Mouse (Mus musculus) CH12.LX (cell line): Measurements from ENCODE around the gene Zfp36. TPM values are rescaled to one million over a fixed set of nuclear protein-coding genes. Genes with fewer than 3 reads are reported as not detected.

ENCODE experiments used
- polyA plus RNA-seq: library from polyadenylated mRNA; unstranded; fragments of >175 nt; gene quantifications from 2 replicates; pipeline ENCODE4 v1.2.1, GENCODE M21; 2012; ENCODE audit warnings: low read depth; ENCODE audit not compliant: insufficient read length
- total RNA-seq, 2 experiments: library from RNA; depleted of rRNA; stranded (reverse); fragments of 300-350 nt in 1 of 2; fragments of >200 nt in 1 of 2; gene quantifications; 2 replicates each; pipeline ENCODE4 v1.2.3; 2012 to 2014

Zfp36 gene
- total and polyA plus RNA-seq, 3 experiments: 1.9 to 9.9 (median 2.8) TPM

Other genes starting within 250 kb of the Zfp36 start
- 180 and 214 TPM in 2 replicates for gene Fbl, start 210.5 kb downstream of the Zfp36 start, total RNA-seq (2012; rRNA removed)
- 140 and 151 TPM in 2 replicates for gene Fbl, start 210.5 kb downstream of the Zfp36 start, total RNA-seq (2014; rRNA removed)
- gene Fbl, start 210.5 kb downstream of the Zfp36 start, polyA plus RNA-seq: 426 and 516 TPM in 2 replicates
- gene Dyrk1b, start 200.8 kb downstream of the Zfp36 start, total RNA-seq (2012; rRNA removed): 0.47 and 0.67 TPM in 2 replicates
- 0.26 TPM in 1 of 2 replicates, not detected in the other for gene Dyrk1b, start 200.8 kb downstream of the Zfp36 start, total RNA-seq (2014; rRNA removed)
- 0.51 and 0.60 TPM in 2 replicates for gene Dyrk1b, start 200.8 kb downstream of the Zfp36 start, polyA plus RNA-seq
- not detected in 2 replicates for gene Eid2, start 112.4 kb downstream of the Zfp36 start, total RNA-seq (2012; rRNA removed)
- not detected in 2 replicates for gene Eid2, start 112.4 kb downstream of the Zfp36 start, total RNA-seq (2014; rRNA removed)
- not detected in 2 replicates for gene Eid2, start 112.4 kb downstream of the Zfp36 start, polyA plus RNA-seq
- 3.2 and 3.3 TPM in 2 replicates for gene Eid2b, start 102.5 kb downstream of the Zfp36 start, total RNA-seq (2012; rRNA removed)
- gene Eid2b, start 102.5 kb downstream of the Zfp36 start, total RNA-seq (2014; rRNA removed): 3.2 and 3.8 TPM in 2 replicates
- gene Eid2b, start 102.5 kb downstream of the Zfp36 start, polyA plus RNA-seq: 1.6 and 1.8 TPM in 2 replicates
- not detected in 2 replicates for gene Selenov, start 89.1 kb downstream of the Zfp36 start, total RNA-seq (2012; rRNA removed)
- gene Selenov, start 89.1 kb downstream of the Zfp36 start, total RNA-seq (2014; rRNA removed): not detected in 2 replicates
- gene Selenov, start 89.1 kb downstream of the Zfp36 start, polyA plus RNA-seq: not detected in 2 replicates
- gene Dll3, start 78.0 kb downstream of the Zfp36 start, total RNA-seq (2012; rRNA removed): 0.21 TPM in 1 of 2 replicates, not detected in the other
- gene Dll3, start 78.0 kb downstream of the Zfp36 start, total RNA-seq (2014; rRNA removed): 0.11 TPM in 1 of 2 replicates, not detected in the other
- 0.29 and 0.44 TPM in 2 replicates for gene Dll3, start 78.0 kb downstream of the Zfp36 start, polyA plus RNA-seq
- 126 and 134 TPM in 2 replicates for gene Timm50, start 68.2 kb downstream of the Zfp36 start, total RNA-seq (2012; rRNA removed)
- 79.4 and 86.3 TPM in 2 replicates for gene Timm50, start 68.2 kb downstream of the Zfp36 start, total RNA-seq (2014; rRNA removed)
- 108 and 145 TPM in 2 replicates for gene Timm50, start 68.2 kb downstream of the Zfp36 start, polyA plus RNA-seq
- 67.3 and 76.2 TPM in 2 replicates for gene Supt5, start 41.5 kb downstream of the Zfp36 start, total RNA-seq (2012; rRNA removed)
- 33.8 and 35.5 TPM in 2 replicates for gene Supt5, start 41.5 kb downstream of the Zfp36 start, total RNA-seq (2014; rRNA removed)
- gene Supt5, start 41.5 kb downstream of the Zfp36 start, polyA plus RNA-seq: 111 and 118 TPM in 2 replicates
- 1,915 and 2,040 TPM in 2 replicates for gene Rps16, start 29.6 kb downstream of the Zfp36 start, total RNA-seq (2012; rRNA removed)
- 42.7 and 66.7 TPM in 2 replicates for gene Rps16, start 29.6 kb downstream of the Zfp36 start, total RNA-seq (2014; rRNA removed)
- 1,205 and 1,254 TPM in 2 replicates for gene Rps16, start 29.6 kb downstream of the Zfp36 start, polyA plus RNA-seq
- 3.3 and 4.7 TPM in 2 replicates for gene Plekhg2, start 7.7 kb downstream of the Zfp36 start, total RNA-seq (2012; rRNA removed)
- 0.39 and 0.43 TPM in 2 replicates for gene Plekhg2, start 7.7 kb downstream of the Zfp36 start, total RNA-seq (2014; rRNA removed)
- gene Plekhg2, start 7.7 kb downstream of the Zfp36 start, polyA plus RNA-seq: 5.2 and 5.5 TPM in 2 replicates
- gene Med29, start 12.5 kb upstream of the Zfp36 start, total RNA-seq (2012; rRNA removed): 23.5 and 27.8 TPM in 2 replicates
- gene Med29, start 12.5 kb upstream of the Zfp36 start, total RNA-seq (2014; rRNA removed): 19.4 and 19.8 TPM in 2 replicates
- 25.4 and 26.9 TPM in 2 replicates for gene Med29, start 12.5 kb upstream of the Zfp36 start, polyA plus RNA-seq
- gene Paf1, start 12.7 kb upstream of the Zfp36 start, total RNA-seq (2012; rRNA removed): 45.9 and 71.0 TPM in 2 replicates
- gene Paf1, start 12.7 kb upstream of the Zfp36 start, total RNA-seq (2014; rRNA removed): 42.2 and 57.8 TPM in 2 replicates
- 105 and 151 TPM in 2 replicates for gene Paf1, start 12.7 kb upstream of the Zfp36 start, polyA plus RNA-seq
- gene Gmfg, start 57.2 kb upstream of the Zfp36 start, total RNA-seq (2012; rRNA removed): 64.3 and 87.9 TPM in 2 replicates
- 51.6 and 52.3 TPM in 2 replicates for gene Gmfg, start 57.2 kb upstream of the Zfp36 start, total RNA-seq (2014; rRNA removed)
- 45.1 and 45.9 TPM in 2 replicates for gene Gmfg, start 57.2 kb upstream of the Zfp36 start, polyA plus RNA-seq
- gene Lrfn1, start 71.7 kb upstream of the Zfp36 start, total RNA-seq (2012; rRNA removed): 1.9 and 2.7 TPM in 2 replicates
- 0.31 and 0.67 TPM in 2 replicates for gene Lrfn1, start 71.7 kb upstream of the Zfp36 start, total RNA-seq (2014; rRNA removed)
- 0.99 and 1.00 TPM in 2 replicates for gene Lrfn1, start 71.7 kb upstream of the Zfp36 start, polyA plus RNA-seq
- not detected in 2 replicates for gene Ifnl2, start 130.2 kb upstream of the Zfp36 start, total RNA-seq (2012; rRNA removed)
- not detected in 2 replicates for gene Ifnl2, start 130.2 kb upstream of the Zfp36 start, total RNA-seq (2014; rRNA removed)
- gene Ifnl2, start 130.2 kb upstream of the Zfp36 start, polyA plus RNA-seq: not detected in 2 replicates
- not detected in 2 replicates for gene Ifnl3, start 142.6 kb upstream of the Zfp36 start, total RNA-seq (2012; rRNA removed)
- not detected in 2 replicates for gene Ifnl3, start 142.6 kb upstream of the Zfp36 start, total RNA-seq (2014; rRNA removed)
- gene Ifnl3, start 142.6 kb upstream of the Zfp36 start, polyA plus RNA-seq: not detected in 2 replicates
- gene Sycn, start 160.6 kb upstream of the Zfp36 start, total RNA-seq (2012; rRNA removed): not detected in 2 replicates
- gene Sycn, start 160.6 kb upstream of the Zfp36 start, total RNA-seq (2014; rRNA removed): not detected in 2 replicates
- gene Sycn, start 160.6 kb upstream of the Zfp36 start, polyA plus RNA-seq: not detected in 2 replicates
- gene Nccrp1, start 167.0 kb upstream of the Zfp36 start, total RNA-seq (2012; rRNA removed): not detected in 2 replicates
- gene Nccrp1, start 167.0 kb upstream of the Zfp36 start, total RNA-seq (2014; rRNA removed): not detected in 2 replicates
- not detected in 2 replicates for gene Nccrp1, start 167.0 kb upstream of the Zfp36 start, polyA plus RNA-seq
- 7.7 and 10.0 TPM in 2 replicates for gene Samd4b, start 217.9 kb upstream of the Zfp36 start, total RNA-seq (2012; rRNA removed)
- gene Samd4b, start 217.9 kb upstream of the Zfp36 start, total RNA-seq (2014; rRNA removed): 2.7 and 3.7 TPM in 2 replicates
- gene Samd4b, start 217.9 kb upstream of the Zfp36 start, polyA plus RNA-seq: 18.0 and 24.6 TPM in 2 replicates
- 8.3 and 10.7 TPM in 2 replicates for gene Pak4, start 217.9 kb upstream of the Zfp36 start, total RNA-seq (2012; rRNA removed)
- gene Pak4, start 217.9 kb upstream of the Zfp36 start, total RNA-seq (2014; rRNA removed): 6.7 and 7.5 TPM in 2 replicates
- gene Pak4, start 217.9 kb upstream of the Zfp36 start, polyA plus RNA-seq: 10.5 and 11.2 TPM in 2 replicates